Mouse (Mus musculus) splenic B cell, adult 2 months (primary cell): ENCODE results near the gene Lamtor2.

ENCODE experiments used
- DNase-seq: peaks from one replicate; pipeline ENCODE4 v3.0.0-alpha.2; 2011; ENCODE audit warnings: low read depth, low spot score
- H3K27me3 ChIP-seq: 2 replicates; pipeline ENCODE4 v1.6.1; 2012; ENCODE audit warnings: mild to moderate bottlenecking, low read length, moderate library complexity, mixed read lengths; ENCODE audit not compliant: control insufficient read depth, poor library complexity, insufficient read depth, severe bottlenecking
- H3K36me3 ChIP-seq: 2 replicates; pipeline ENCODE4 v1.6.1; 2012; ENCODE audit warnings: mild to moderate bottlenecking, low read length, moderate library complexity, mixed read lengths; ENCODE audit not compliant: control insufficient read depth, poor library complexity, insufficient read depth, severe bottlenecking

Gene Lamtor2

DNA sequence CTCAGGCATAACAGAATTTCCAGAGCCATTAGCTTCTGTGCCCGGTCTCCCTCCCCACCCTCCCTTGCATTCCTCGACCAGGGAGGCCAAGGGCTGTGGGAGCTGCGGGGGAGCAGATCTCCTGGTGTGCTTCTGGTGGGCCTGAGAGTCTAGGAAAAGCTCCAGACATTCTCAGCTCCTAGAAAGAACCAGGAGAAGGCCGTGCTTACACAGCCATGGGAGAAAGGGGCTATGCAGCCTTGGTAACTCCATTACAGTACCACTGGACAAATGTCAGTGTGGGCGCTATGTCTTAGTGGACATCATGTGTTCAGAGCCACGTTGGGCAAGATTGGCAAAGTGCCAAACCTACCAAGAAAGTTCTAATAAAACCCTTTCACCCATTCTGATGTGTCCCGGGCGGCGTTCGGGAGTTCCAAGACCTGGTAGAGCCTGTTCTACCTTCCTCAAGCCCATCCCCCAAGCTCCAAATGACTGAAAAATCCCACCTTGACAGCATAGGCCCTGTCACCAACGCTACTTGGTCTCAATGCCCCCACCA is 50.8 kb downstream of the Lamtor2 start:
- Histone ChIP-seq H3K36me3 (no peaks in the 10 kb centered on the region), H3K27me3 (no peaks in the 10 kb centered on the region)
- no peak for DNase-seq

DNA sequence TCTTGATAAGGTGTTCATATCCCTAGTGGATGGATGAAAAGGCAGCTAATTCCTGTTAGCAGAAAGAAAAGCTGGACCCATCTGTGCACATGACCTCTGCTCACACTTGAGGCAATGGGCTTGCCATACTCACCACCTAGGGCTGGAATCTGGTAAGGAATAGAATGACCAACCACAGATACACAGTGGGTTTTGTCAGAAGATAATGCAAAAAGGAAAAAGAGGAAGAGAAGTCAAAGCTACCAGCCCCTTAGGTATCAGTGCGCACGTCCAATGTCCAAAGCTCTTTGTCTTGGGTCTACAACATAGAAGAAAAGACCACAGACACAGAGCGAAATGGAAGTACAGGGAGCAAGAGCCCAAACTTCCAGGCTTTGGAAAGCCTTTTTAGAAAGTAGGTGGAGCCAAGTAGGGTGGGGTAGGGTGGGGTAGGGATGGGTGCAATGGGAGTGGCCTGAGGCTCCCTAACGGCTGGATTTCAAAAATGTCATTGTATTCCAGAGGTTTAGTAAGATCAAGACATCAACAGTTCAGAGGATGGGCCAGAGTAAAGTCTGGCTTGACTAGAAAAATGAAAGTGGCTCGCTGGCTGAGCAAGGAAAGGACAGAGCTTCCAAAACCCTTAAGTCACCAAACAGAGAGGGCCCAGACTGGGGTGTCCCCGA is 51.4 kb downstream of the Lamtor2 start:
- H3K27me3 ChIP-seq: no peaks in the 10 kb centered on the region
- no peak for DNase-seq
- H3K36me3 ChIP-seq: no peaks in the 10 kb centered on the region

DNA sequence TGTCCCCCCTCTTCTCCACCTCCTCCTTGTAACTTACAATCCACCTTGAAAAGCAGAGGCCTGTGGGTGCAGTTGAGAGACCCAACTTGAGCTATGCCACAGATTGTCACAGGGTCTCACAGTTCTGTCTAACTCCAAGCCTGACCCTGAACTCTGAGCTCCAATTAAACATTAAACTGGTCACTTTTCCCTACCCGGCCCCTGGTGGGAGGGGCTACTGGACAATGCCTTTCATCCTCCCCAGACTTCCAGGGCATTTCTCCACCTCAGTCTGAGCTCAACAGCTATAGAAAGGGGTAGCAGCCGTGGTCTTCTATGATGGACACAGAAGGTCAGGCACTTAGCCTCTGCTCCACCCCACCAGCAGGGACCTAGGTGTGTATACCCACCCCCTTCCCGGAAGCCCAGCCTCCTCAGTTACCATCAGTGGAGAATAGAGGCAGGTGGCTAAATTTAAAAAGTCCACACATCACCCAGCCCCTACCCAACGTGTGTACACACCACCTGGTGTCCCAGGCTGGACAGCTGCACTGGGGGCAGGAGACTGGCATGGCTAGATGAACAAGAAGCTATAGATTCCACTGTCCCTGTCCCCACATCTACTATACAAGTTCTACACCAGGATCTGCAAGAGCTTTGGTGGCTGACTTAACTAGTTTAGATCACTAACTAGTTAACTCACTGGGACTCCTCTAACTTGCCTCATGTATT is 52.1 kb downstream of the Lamtor2 start:
- DNase-seq: no peak
- Histone ChIP-seq H3K36me3 (no peaks in the 10 kb centered on the region), H3K27me3 (no peaks in the 10 kb centered on the region)

DNA sequence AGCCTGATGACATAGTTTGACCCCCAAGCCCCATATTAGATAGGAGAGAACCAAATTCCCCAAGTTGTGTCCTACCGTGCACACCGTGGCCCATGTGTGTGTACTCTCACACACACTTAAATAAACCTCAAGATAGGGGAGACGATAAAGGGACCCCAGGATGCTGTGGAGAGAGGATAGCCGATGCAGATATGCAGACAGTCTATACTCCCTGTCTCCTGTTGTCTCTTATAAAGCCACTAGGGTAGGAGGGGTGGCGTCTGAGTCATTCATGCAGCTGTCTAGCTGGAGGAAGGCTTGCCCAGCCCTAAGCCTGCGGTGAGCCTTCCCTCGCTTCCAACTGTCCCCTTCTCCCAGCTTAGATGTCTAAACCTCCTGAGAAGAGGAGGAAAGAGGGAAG is 52.8 kb downstream of the Lamtor2 start:
- DNase-seq: no peak
- no peaks in the 10 kb centered on the region for H3K27me3 ChIP-seq
- no peaks in the 10 kb centered on the region for H3K36me3 ChIP-seq
